Mouse (Mus musculus) kidney, adult 10 weeks (tissue): ENCODE results near the gene Tmem132e. TPM values are rescaled to one million over a fixed set of nuclear protein-coding genes. Genes with fewer than 3 reads are reported as not detected.

Source experiments
- polyA plus RNA-seq: library from polyadenylated mRNA; stranded (reverse); fragments of 350-450 nt; fragmentation: Illumina TruSeq; extraction: RNeasy Lipid Tissue Mini Kit (QIAGEN cat#74804); gene quantifications from one replicate; pipeline ENCODE4 v1.2.3, GENCODE M21; 2014; ENCODE audit warnings: low read depth, low replicate concordance

Tmem132e gene
- polyA plus RNA-seq: not detected

GRCm38 (mm10) chr11:82388371-82389313, at the start of gene Tmem132e:
Tmem132e (plus strand) TSS chr11:82388900.

Other genes starting within 250 kb of the Tmem132e start
- not detected for gene Ccl1, start 83.2 kb upstream of the Tmem132e start, polyA plus RNA-seq